Mouse (Mus musculus): ENCODE measurements around the gene Mrpl21. TPM values are rescaled to one million over a fixed set of nuclear protein-coding genes. Genes with fewer than 3 reads are reported as not detected.

Mrpl21 gene
- polyA plus RNA-seq, 1 experiment from 2014 or later: 112 TPM

DNA sequence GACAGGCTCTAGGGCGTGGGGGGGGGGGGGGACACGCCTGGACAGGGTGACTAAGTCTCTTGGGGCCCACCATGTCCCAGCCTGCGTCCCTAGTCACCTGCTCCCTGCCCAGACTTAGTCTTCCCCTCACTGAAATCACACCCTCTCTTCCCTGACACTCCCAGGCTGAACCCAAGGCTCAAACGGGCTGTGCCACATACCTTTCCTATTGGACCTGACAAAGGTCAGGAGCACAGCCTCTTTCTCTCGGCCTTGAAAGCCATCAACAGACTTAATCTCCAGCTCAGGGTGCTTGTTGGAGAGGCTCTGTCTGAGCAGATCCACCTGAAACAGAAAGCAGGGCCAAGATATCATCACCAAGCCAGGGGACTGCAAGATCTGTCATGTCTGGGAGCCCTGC lies 16.6 kb upstream of the Mrpl21 start:
- no peak overlapping the region for H3K9ac ChIP-seq (ENCODE audit: low read length)
- H3K4me1 ChIP-seq (ENCODE audit: control insufficient read depth in 2 of 2, insufficient read depth in 2 of 2, low read length in 2 of 2): no peaks in the 10 kb centered on the region
- WGBS: 78% methylated on average over 5 of the region's 5 CpGs
- no peak overlapping the region for H3K4me2 ChIP-seq (ENCODE audit: low read length)
- no peak overlapping the region for H3K4me3 ChIP-seq (ENCODE audit: control insufficient read depth in 1 of 2, insufficient read depth in 1 of 2, low read depth in 1 of 2, low read length in 2 of 2)
- ATAC-seq (ENCODE audit: insufficient number of reproducible peaks, insufficient read depth, low FRiP score, low read depth): no peak
- H3K27me3 ChIP-seq (ENCODE audit: control insufficient read depth, insufficient read depth, low read length): no peaks in the 10 kb centered on the region
- H3K27ac ChIP-seq (replicated peaks in 1 of 2; ENCODE audit: control insufficient read depth in 1 of 2, insufficient read depth in 1 of 2, low read depth in 2 of 2, low read length in 2 of 2): no peak overlapping the region
- no peaks in the 10 kb centered on the region for H3K9me3 ChIP-seq (ENCODE audit: control insufficient read depth, low read length)
- H3K36me3 ChIP-seq (ENCODE audit: control insufficient read depth, insufficient read depth, low read length): peaks cover 96% of the 10 kb centered on the region

GRCm38 (mm10) chr19:3266676-3267075 lies 16.0 kb upstream of the Mrpl21 start:
- 88% methylated on average over 4 of the region's 4 CpGs for WGBS
- no peaks in the 10 kb centered on the region for H3K4me1 ChIP-seq (ENCODE audit: control insufficient read depth in 2 of 2, insufficient read depth in 2 of 2, low read length in 2 of 2)
- H3K4me2 ChIP-seq (ENCODE audit: low read length): no peak overlapping the region
- no peak for ATAC-seq (ENCODE audit: insufficient number of reproducible peaks, insufficient read depth, low FRiP score, low read depth)
- H3K9ac ChIP-seq (ENCODE audit: low read length): no peak overlapping the region
- H3K4me3 ChIP-seq (ENCODE audit: control insufficient read depth in 1 of 2, insufficient read depth in 1 of 2, low read depth in 1 of 2, low read length in 2 of 2): no peak overlapping the region
- H3K36me3 ChIP-seq (ENCODE audit: control insufficient read depth, insufficient read depth, low read length): peaks cover 96% of the 10 kb centered on the region
- no peaks in the 10 kb centered on the region for H3K9me3 ChIP-seq (ENCODE audit: control insufficient read depth, low read length)
- no peaks in the 10 kb centered on the region for H3K27me3 ChIP-seq (ENCODE audit: control insufficient read depth, insufficient read depth, low read length)
- no peak overlapping the region for H3K27ac ChIP-seq (replicated peaks in 1 of 2; ENCODE audit: control insufficient read depth in 1 of 2, insufficient read depth in 1 of 2, low read depth in 2 of 2, low read length in 2 of 2)

DNA sequence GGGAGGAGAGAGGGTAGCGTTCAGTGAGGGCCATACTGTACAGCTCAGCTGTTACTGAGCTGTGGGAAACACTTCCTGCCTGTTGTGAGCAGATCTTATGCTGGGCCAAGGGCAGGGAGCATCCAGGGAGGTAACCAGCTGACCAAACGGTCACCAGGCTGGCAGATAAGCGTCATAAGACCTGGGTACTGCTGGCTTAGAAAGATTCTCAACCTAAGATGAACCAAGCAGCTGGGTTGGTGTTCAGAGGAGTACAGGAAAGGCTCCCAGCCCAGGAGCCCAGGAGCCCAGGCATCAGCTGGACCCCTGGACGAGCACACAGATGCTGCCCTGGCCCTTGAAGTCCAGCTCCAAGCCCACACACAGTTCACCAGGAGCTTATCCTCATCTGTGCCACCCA lies 15.4 kb upstream of the Mrpl21 start:
- Histone ChIP-seq H3K27me3 (ENCODE audit: control insufficient read depth, insufficient read depth, low read length) (no peaks in the 10 kb centered on the region), H3K9ac (ENCODE audit: low read length) (no peak overlapping the region), H3K9me3 (ENCODE audit: control insufficient read depth, low read length) (no peaks in the 10 kb centered on the region), H3K4me2 (ENCODE audit: low read length) (no peak overlapping the region), H3K27ac (replicated peaks in 1 of 2; ENCODE audit: control insufficient read depth in 1 of 2, insufficient read depth in 1 of 2, low read depth in 2 of 2, low read length in 2 of 2) (no peak overlapping the region), H3K4me3 (ENCODE audit: control insufficient read depth in 1 of 2, insufficient read depth in 1 of 2, low read depth in 1 of 2, low read length in 2 of 2) (no peak overlapping the region), H3K36me3 (ENCODE audit: control insufficient read depth, insufficient read depth, low read length) (peaks cover 96% of the 10 kb centered on the region), H3K4me1 (ENCODE audit: control insufficient read depth in 2 of 2, insufficient read depth in 2 of 2, low read length in 2 of 2) (no peaks in the 10 kb centered on the region)
- 91% methylated on average over 4 of the region's 4 CpGs for WGBS
- no peak for ATAC-seq (ENCODE audit: insufficient number of reproducible peaks, insufficient read depth, low FRiP score, low read depth)

DNA sequence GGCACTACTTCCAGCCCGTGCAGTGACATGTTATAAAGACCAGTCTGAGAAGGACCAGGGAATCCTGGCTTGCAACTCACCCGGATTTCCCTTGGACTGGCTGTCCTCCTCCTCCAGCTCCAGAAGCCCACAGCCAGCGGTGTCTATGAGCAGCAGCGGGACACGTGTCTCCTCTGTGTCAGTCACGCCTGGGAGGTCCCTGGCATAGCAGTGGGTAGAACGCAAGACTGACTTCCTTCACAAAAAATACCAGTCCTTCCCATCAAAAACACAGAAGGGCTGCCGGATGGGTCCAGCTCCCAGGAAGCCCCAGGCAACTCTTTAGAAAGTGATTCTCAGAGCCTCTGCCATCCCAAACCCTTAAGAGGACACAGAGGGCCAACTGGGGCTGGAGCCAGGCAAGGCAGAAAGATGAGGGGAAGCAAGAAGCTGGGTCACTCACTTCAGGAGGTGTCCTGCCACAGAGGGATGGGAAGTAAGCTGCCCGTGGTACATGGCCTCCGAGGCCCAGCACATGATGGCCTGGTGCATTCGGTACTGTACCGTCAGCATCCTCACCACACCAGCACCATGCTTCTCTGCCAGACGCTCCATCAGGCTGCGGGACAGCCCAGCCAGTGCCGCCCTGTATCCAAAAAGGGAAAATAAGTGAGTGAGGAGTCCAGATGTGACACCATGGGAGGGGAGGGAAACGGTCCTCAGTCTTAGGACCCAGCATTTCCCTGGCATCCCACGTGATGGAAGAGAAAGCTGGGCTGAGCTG lies 14.3 kb upstream of the Mrpl21 start:
- Histone ChIP-seq H3K27me3 (ENCODE audit: control insufficient read depth, insufficient read depth, low read length) (no peaks in the 10 kb centered on the region), H3K4me3 (ENCODE audit: control insufficient read depth in 1 of 2, insufficient read depth in 1 of 2, low read depth in 1 of 2, low read length in 2 of 2) (no peak overlapping the region), H3K9me3 (ENCODE audit: control insufficient read depth, low read length) (no peaks in the 10 kb centered on the region), H3K36me3 (ENCODE audit: control insufficient read depth, insufficient read depth, low read length) (peaks cover 100% of the 10 kb centered on the region), H3K4me1 (ENCODE audit: control insufficient read depth in 2 of 2, insufficient read depth in 2 of 2, low read length in 2 of 2) (no peaks in the 10 kb centered on the region), H3K4me2 (ENCODE audit: low read length) (no peak overlapping the region), H3K27ac (replicated peaks in 1 of 2; ENCODE audit: control insufficient read depth in 1 of 2, insufficient read depth in 1 of 2, low read depth in 2 of 2, low read length in 2 of 2) (no peak overlapping the region), H3K9ac (ENCODE audit: low read length) (no peak overlapping the region)
- no peak for ATAC-seq (ENCODE audit: insufficient number of reproducible peaks, insufficient read depth, low FRiP score, low read depth)
- WGBS: 95% methylated on average over 17 of the region's 17 CpGs

DNA sequence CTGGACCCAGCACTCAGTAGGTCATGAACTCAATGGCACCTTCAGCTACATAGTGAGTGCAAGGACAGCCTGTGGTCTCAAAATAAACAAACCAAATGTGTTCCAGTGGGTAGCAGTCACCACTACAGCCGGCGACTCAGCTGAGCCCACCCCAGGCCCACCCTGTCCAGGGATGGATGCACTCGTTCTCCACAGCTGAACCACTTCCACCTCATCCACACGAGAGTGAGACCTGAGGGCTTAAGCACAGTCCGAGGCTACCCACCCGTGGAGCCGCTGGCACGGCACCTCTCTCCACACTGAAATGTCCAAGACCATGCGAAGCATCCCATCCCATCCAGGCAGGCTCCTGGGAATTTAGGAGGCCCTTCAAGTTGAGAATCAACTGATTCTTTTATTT lies 13.4 kb upstream of the Mrpl21 start:
- H3K4me1 ChIP-seq (ENCODE audit: control insufficient read depth in 2 of 2, insufficient read depth in 2 of 2, low read length in 2 of 2): no peaks in the 10 kb centered on the region
- no peak overlapping the region for H3K27ac ChIP-seq (replicated peaks in 1 of 2; ENCODE audit: control insufficient read depth in 1 of 2, insufficient read depth in 1 of 2, low read depth in 2 of 2, low read length in 2 of 2)
- WGBS: 87% methylated on average over 9 of the region's 9 CpGs
- no peak overlapping the region for H3K4me3 ChIP-seq (ENCODE audit: control insufficient read depth in 1 of 2, insufficient read depth in 1 of 2, low read depth in 1 of 2, low read length in 2 of 2)
- H3K9me3 ChIP-seq (ENCODE audit: control insufficient read depth, low read length): no peaks in the 10 kb centered on the region
- H3K36me3 ChIP-seq (ENCODE audit: control insufficient read depth, insufficient read depth, low read length): peaks cover 100% of the 10 kb centered on the region
- no peak overlapping the region for H3K9ac ChIP-seq (ENCODE audit: low read length)
- H3K27me3 ChIP-seq (ENCODE audit: control insufficient read depth, insufficient read depth, low read length): no peaks in the 10 kb centered on the region
- ATAC-seq (ENCODE audit: insufficient number of reproducible peaks, insufficient read depth, low FRiP score, low read depth): no peak
- no peak overlapping the region for H3K4me2 ChIP-seq (ENCODE audit: low read length)

DNA sequence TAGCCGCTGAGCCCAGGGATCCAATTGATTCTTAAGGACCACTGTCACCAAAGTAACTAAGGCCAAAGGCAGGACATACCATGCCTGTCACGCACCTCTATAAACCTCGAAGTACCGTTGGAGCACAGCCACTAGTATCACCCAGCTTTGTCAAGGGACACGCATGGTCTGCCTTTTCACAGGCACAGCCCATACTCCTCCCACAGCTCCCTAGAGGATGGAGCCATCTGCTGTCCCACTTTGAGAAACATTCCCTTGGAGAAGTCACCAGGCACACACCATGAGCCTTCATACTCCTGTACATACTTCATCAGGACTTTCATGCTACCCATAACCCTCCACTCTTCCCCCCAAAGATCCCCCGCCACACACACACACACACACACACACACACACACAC lies 12.9 kb upstream of the Mrpl21 start:
- Histone ChIP-seq H3K27me3 (ENCODE audit: control insufficient read depth, insufficient read depth, low read length) (no peaks in the 10 kb centered on the region), H3K4me3 (ENCODE audit: control insufficient read depth in 1 of 2, insufficient read depth in 1 of 2, low read depth in 1 of 2, low read length in 2 of 2) (no peak overlapping the region), H3K9ac (ENCODE audit: low read length) (no peak overlapping the region), H3K4me1 (ENCODE audit: control insufficient read depth in 2 of 2, insufficient read depth in 2 of 2, low read length in 2 of 2) (no peaks in the 10 kb centered on the region), H3K9me3 (ENCODE audit: control insufficient read depth, low read length) (no peaks in the 10 kb centered on the region), H3K27ac (replicated peaks in 1 of 2; ENCODE audit: control insufficient read depth in 1 of 2, insufficient read depth in 1 of 2, low read depth in 2 of 2, low read length in 2 of 2) (no peak overlapping the region), H3K4me2 (ENCODE audit: low read length) (no peak overlapping the region), H3K36me3 (ENCODE audit: control insufficient read depth, insufficient read depth, low read length) (peaks cover 100% of the 10 kb centered on the region)
- ATAC-seq (ENCODE audit: insufficient number of reproducible peaks, insufficient read depth, low FRiP score, low read depth): no peak
- WGBS: 95% methylated on average over 6 of the region's 6 CpGs

DNA sequence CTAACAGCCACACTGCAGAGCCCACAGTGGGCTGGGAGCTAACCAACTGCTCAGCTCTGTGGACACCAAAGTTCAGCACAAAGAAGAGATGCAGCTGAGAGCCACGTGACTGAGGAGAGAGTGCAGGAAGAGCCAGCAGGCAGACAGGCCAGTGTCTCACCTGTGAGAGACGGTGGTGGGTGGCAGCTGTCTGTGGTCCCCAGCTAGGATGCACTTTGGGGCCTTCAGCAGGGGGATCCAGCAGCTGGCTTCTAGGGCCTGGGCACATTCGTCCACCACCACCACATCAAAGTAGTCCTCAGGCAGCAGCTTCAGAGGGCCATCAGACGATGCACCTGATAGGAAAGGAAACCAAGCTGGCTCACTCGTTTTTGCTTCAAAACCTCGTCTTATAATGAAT lies 11.3 kb upstream of the Mrpl21 start:
- WGBS: 86% methylated on average over 6 of the region's 6 CpGs
- peaks cover 96% of the 10 kb centered on the region for H3K36me3 ChIP-seq (ENCODE audit: control insufficient read depth, insufficient read depth, low read length)
- no peak overlapping the region for H3K4me3 ChIP-seq (ENCODE audit: control insufficient read depth in 1 of 2, insufficient read depth in 1 of 2, low read depth in 1 of 2, low read length in 2 of 2)
- no peak overlapping the region for H3K27ac ChIP-seq (replicated peaks in 1 of 2; ENCODE audit: control insufficient read depth in 1 of 2, insufficient read depth in 1 of 2, low read depth in 2 of 2, low read length in 2 of 2)
- no peak for ATAC-seq (ENCODE audit: insufficient number of reproducible peaks, insufficient read depth, low FRiP score, low read depth)
- H3K9ac ChIP-seq (ENCODE audit: low read length): no peak overlapping the region
- no peaks in the 10 kb centered on the region for H3K4me1 ChIP-seq (ENCODE audit: control insufficient read depth in 2 of 2, insufficient read depth in 2 of 2, low read length in 2 of 2)
- H3K27me3 ChIP-seq (ENCODE audit: control insufficient read depth, insufficient read depth, low read length): no peaks in the 10 kb centered on the region
- no peaks in the 10 kb centered on the region for H3K9me3 ChIP-seq (ENCODE audit: control insufficient read depth, low read length)
- no peak overlapping the region for H3K4me2 ChIP-seq (ENCODE audit: low read length)

GRCm38 (mm10) chr19:3273331-3273730 lies 9.4 kb upstream of the Mrpl21 start:
- 87% methylated on average over 9 of the region's 9 CpGs for WGBS
- peaks cover 96% of the 10 kb centered on the region for H3K36me3 ChIP-seq (ENCODE audit: control insufficient read depth, insufficient read depth, low read length)
- no peak for ATAC-seq (ENCODE audit: insufficient number of reproducible peaks, insufficient read depth, low FRiP score, low read depth)

More at GRCm38 (mm10) chr19:3273331-3273730, 9.4 kb upstream of the Mrpl21 start:
- Histone ChIP-seq H3K4me1 (ENCODE audit: control insufficient read depth in 2 of 2, insufficient read depth in 2 of 2, low read length in 2 of 2) (no peaks in the 10 kb centered on the region), H3K4me2 (ENCODE audit: low read length) (no peak overlapping the region), H3K9me3 (ENCODE audit: control insufficient read depth, low read length) (no peaks in the 10 kb centered on the region), H3K27ac (replicated peaks in 1 of 2; ENCODE audit: control insufficient read depth in 1 of 2, insufficient read depth in 1 of 2, low read depth in 2 of 2, low read length in 2 of 2) (no peak overlapping the region), H3K27me3 (ENCODE audit: control insufficient read depth, insufficient read depth, low read length) (no peaks in the 10 kb centered on the region), H3K9ac (ENCODE audit: low read length) (no peak overlapping the region), H3K4me3 (ENCODE audit: control insufficient read depth in 1 of 2, insufficient read depth in 1 of 2, low read depth in 1 of 2, low read length in 2 of 2) (no peak overlapping the region)
